Mouse (Mus musculus) monocyte, adult 2 months (primary cell): ENCODE results near the gene Atrx.

Source experiments
- DNase-seq, 2 experiments: peaks; one replicate each; pipeline ENCODE4 v3.0.0; 2022; ENCODE audit warnings: low spot score in 2 of 2, low read depth in 1 of 2

Atrx gene

DNA sequence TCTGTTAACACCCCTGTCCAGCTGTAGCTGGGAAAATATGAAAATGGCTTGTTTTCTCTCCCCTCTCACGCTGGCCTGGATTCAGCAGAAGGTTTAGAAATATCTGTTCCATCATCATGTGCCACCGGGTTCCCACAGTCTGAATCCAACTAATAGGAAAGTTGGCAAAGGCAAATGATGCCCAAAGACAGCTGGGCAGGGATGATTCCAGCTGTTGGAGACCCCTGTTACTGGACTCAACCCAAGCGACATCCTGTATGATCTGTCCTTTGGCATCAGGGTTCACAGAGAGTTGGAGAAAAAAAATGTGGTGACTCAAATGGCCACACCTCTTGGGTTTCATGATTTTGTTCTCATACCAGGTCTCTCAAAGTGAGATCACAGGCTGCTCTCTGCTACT is 161.3 kb downstream of the Atrx start:
- no peak for DNase-seq

DNA sequence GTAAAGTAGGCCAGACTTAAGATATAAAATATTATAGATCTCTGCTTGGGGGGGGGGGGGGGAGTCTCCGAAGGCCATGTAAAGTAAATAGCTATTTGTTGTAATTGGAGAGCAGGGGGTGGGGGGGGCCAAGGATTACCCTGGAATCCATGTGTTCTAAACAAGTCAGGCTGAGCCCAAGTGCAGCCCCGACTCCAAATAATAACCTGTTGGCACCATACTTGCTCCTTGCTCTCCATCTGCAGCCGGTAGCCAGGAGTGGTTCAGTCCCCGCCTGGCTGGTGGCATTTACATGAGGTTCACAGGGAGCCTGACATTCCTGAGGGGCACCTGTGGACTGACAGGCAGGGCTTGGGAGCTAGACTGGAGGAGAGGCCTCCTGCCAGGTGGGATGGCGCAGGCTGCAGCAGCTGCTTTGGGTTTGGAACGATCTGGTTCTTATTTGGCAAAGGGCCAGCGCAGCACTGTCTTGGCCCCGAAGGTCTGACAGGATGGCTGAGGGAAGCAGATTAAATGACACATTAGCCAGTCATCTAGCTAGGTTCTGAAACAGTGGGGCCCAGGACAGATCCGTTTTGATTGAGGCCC is 161.9 kb downstream of the Atrx start:
- DNase-seq: no peak

DNA sequence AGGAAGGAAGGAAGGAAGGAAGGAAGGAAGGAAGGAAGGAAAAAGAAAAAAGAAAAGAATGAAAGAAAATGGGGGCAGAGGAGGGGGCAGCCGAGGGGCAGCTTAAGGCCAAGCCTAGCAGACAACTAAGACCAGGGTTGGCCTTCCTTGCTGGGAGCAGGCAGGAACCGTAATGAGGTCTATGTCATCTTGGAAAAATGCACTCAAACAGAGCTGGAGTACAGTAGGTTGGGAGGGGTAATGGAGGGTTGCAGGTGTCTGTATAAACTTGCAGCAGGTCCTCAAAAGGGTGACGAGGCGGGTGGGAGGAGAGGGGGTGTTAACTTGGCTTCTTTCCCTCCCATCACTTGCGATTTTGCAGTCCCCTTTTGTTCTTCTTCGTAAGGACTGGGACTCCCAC is 163.2 kb downstream of the Atrx start:
- DNase-seq: no peak

DNA sequence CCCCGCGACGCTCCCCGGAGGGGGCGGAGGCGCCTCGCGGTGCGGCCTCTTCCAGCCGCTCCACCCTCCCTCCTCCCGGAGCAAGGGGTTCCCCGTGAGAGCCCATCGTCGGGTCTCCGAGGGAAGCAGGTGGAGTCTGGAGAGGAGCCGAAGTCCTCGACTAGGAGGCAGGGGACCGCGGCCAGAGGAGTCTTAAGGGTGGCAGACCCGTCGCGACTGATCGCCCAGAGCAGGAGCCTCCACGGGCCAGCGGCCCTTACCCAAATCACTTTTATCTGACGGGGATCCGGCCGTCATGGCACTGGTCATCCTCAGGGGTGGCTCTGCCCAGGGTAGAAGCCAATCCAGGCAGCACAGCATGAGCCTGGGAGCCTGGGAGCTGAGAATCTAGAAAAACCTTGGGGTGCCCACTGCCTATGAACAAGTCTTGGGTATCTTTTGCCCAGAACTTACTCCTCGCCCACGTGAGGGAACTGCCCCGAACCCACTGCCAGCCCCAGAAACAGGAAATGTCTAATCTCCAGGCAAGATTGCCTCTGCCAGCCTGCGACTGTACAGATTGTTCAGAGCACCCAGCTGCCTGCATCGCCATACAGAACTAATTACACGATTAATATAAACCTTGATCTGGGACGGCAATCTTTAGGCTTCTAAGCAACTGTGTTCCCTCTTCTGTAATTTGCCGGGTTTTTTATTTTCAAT is 164.0 kb downstream of the Atrx start:
- no peak for DNase-seq

DNA sequence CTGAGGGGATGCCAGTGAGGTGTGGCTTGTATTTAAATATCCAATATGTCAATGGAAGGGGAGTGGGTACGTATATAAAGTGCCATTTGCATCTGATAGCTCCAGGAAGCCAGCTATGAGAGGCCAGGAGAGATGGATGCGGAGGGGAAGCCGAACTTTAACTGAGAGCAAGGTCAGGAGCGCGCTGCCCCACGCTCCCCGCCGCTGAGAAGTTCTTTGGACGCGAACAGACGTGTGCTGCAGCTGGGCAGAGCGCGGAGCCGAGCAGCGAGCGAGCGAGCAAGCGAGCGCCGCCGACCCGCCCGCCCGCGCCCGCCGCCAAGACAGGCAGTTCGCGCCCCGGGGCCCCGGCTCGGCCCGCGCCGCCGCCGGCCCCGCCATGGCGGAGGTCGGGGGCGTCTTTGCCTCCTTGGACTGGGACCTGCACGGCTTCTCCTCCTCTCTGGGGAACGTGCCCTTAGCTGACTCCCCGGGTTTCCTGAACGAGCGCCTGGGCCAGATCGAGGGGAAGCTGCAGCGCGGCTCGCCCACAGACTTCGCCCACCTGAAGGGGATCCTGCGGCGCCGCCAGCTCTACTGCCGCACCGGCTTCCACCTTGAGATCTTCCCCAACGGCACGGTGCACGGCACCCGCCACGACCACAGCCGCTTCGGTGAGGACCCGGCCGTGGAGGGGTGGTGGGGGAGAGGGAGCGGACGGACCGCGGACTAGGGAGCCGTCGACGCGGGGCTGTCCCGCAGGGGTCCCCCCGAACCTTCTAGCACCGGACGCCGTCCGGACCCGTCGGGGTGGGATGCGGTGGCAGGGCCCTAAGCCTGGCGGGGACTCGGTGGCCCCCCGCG is 164.8 kb downstream of the Atrx start, which contains the start of gene Fgf16:
Gene Fgf16, plus strand, starts transcription at position 118 of the 843 bp plus-strand sequence.
- DNase-seq: no peak

DNA sequence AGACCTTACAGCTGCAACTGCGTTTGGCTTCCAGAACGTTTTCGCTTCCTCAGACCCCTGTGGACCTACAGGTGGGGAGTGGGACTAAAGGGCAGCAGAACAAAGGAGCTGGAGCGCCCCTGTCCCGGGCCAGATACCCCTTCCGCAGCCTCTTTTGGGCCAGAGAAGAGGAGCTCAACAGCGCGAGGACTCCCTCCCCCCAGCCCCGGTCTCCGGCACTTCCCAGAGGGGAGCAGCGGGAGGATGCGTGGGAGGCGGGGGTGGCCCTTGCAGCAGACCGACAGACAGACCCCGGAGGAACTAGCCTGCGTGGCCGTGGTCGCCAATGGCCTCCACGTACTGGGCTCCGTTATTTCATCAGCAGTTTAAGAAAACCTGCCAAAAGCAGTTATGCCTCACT is 165.6 kb downstream of the Atrx start:
- no peak for DNase-seq

DNA sequence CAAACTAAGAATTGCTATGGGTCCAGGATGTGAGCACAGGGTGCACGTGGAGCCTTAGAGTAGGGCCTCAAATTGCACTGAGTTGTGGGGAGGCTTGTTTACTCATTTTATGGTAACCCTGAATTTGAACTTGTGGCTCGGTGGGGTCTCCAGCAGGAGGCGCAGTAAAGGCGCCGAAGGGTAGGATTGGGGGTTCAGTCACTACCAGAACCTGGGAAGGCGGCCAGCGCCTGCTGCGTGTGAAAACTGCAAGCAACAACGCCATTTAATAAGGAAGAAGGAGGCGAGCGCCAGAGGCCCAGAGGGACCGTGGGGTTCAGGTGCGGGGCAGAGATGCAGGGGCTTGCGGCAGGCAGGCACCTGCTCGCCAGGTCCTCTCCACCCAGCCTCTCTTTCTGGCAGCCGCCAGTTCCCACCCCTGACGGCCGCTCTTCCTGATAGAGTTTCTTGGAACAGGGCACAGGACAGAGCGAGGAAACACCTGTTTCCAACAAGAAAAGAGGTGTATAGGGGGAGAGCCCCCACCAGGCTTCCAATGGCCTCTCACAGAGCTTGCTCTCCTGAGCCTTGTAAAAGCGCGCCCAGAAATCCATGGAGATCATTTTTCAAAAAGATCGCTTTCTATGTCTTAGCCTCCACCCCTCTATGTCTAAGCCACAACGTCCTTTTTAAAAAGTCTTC is 166.2 kb downstream of the Atrx start:
- DNase-seq: no peak
